32 mouse cellular contexts compared by ENCODE assay signal in genomic region chrX:57373543-57373942, GRCm38 (mm10). TPM values are rescaled to one million over a fixed set of nuclear protein-coding genes. Genes with fewer than 3 reads are reported as not detected.
DNase-seq lines count a peak whose midpoint lies in the region; ATAC-seq and TF ChIP-seq lines count a peak whose summit lies in the region.
"Had no signal": no experiment of that assay in that cellular context is flagged by ENCODE, and none has a peak within 500 bp of the region (broad histone marks: within the 10 kb centered on the region; RNA-seq: fewer than 3 reads in every experiment).

No protein-coding gene starts in this region.

- ATAC-seq in liver, embryonic 12.5 days: peak; percentile 99
- ATAC-seq in megakaryocyte progenitor cell, adult 5-6 weeks (replicated peaks; ENCODE audit: poor library complexity): peak; percentile 36; the same call in 1 of the 2 replicates
- ATAC-seq: CD4-positive, CD25-positive, alpha-beta regulatory T cell, adult 4 months; forebrain, embryonic 14.5 days; hindbrain, embryonic 16.5 days; intestine, embryonic 16.5 days; Patski had no signal

- no peak overlapping the region for H3K4me3 ChIP-seq in heart, embryonic 10.5 days
- H3K4me3 ChIP-seq in bone marrow macrophage, adult 2 months (ENCODE audit: insufficient read depth, low read length): no peak overlapping the region
- H3K4me3 ChIP-seq in liver, embryonic 12.5 days: no peak overlapping the region; the same call in 1 of the 2 replicates
- H3K4me3 ChIP-seq: embryonic facial prominence, embryonic 10.5 days; gastrocnemius, adult 2 months; limb, embryonic 13.5 days; stomach, embryonic 15.5 days had no signal

- peak overlapping the region; percentile 53 for H3K4me2 ChIP-seq in liver, embryonic 12.5 days
- H3K4me2 ChIP-seq: limb, embryonic 13.5 days; lung, embryonic 14.5 days; midbrain, embryonic 11.5 days; stomach, embryonic 15.5 days had no signal

- peaks cover 16% of the 10 kb centered on the region; the same call in 1 of the 2 replicates for H3K36me3 ChIP-seq in heart, embryonic 10.5 days
- H3K36me3 ChIP-seq in liver, embryonic 12.5 days: peaks cover 23% of the 10 kb centered on the region
- H3K36me3 ChIP-seq: stomach, embryonic 15.5 days had no signal

- H3K27ac ChIP-seq in heart, embryonic 10.5 days: no peak overlapping the region; the same call in 1 of the 2 replicates
- H3K27ac ChIP-seq in bone marrow macrophage, adult 2 months (ENCODE audit: insufficient read depth, low read depth, low read length): peak overlapping the region; percentile 40
- H3K27ac ChIP-seq in liver, embryonic 12.5 days: peak overlapping the region; percentile 88
- H3K27ac ChIP-seq: embryonic facial prominence, embryonic 10.5 days; gastrocnemius, adult 2 months; limb, embryonic 13.5 days; stomach, embryonic 15.5 days had no signal

- TF ChIP-seq POLR2A in bone marrow macrophage, adult 2 months (IDR thresholded peaks at IDR 0.05; ENCODE audit: borderline replicate concordance, low read depth, low read length): no peak

- no peaks in the 10 kb centered on the region for H3K4me1 ChIP-seq in heart, embryonic 10.5 days
- H3K4me1 ChIP-seq in bone marrow macrophage, adult 2 months (ENCODE audit: control insufficient read depth, insufficient read depth, low read length): peaks cover 9% of the 10 kb centered on the region
- H3K4me1 ChIP-seq in liver, embryonic 12.5 days: peaks cover 39% of the 10 kb centered on the region
- H3K4me1 ChIP-seq: embryonic facial prominence, embryonic 10.5 days; limb, embryonic 13.5 days; stomach, embryonic 15.5 days had no signal

- 87% methylated on average over 2 of the region's 2 CpGs for WGBS in heart, embryonic 10.5 days
- 40% methylated on average over 2 of the region's 2 CpGs for WGBS in liver, embryonic 12.5 days (ENCODE audit: insufficient replicate concordance)

- no peaks in the 10 kb centered on the region for H3K27me3 ChIP-seq in heart, embryonic 10.5 days (ENCODE audit: insufficient read depth, poor library complexity, severe bottlenecking)
- no peaks in the 10 kb centered on the region for H3K27me3 ChIP-seq in liver, embryonic 12.5 days (replicated peaks)
- H3K27me3 ChIP-seq: limb, embryonic 13.5 days; stomach, embryonic 15.5 days had no signal

- peak overlapping the region; percentile 48 for H3K9ac ChIP-seq in liver, embryonic 12.5 days
- H3K9ac ChIP-seq: limb, embryonic 13.5 days; lung, embryonic 14.5 days; stomach, embryonic 15.5 days had no signal

- peak; percentile 75 for DNase-seq in heart, embryonic 10.5 days (ENCODE audit: low spot score)
- DNase-seq in heart, postnatal 36 days: no peak
- DNase-seq in right cerebral cortex, adult 2 months (ENCODE audit: low spot score in 2 of 2): no peak
- DNase-seq in embryo, embryonic 10 days (ENCODE audit: low spot score): no peak
- DNase-seq: cerebellum, adult 9-10 months; gastrocnemius, adult 2 months; lung, embryonic 14.5 days; right cerebral cortex, adult 18-20 months; thymus, postnatal 4 days had no signal

- no peak for TF ChIP-seq CTCF in bone marrow macrophage, adult 2 months (IDR thresholded peaks at IDR 0.05; ENCODE audit: low read depth, low read length)

- no peaks in the 10 kb centered on the region for H3K9me3 ChIP-seq in heart, embryonic 10.5 days
- no peaks in the 10 kb centered on the region for H3K9me3 ChIP-seq in liver, embryonic 12.5 days (replicated peaks)
- H3K9me3 ChIP-seq: embryonic facial prominence, embryonic 10.5 days; limb, embryonic 13.5 days; stomach, embryonic 15.5 days had no signal

- intact Hi-C loops in heart, postnatal 36 days (cut with DNase I): no loop called here

RNA-seq across cellular contexts. Expression of gene Rbmx, which starts 19.3 kb away (rescaled TPM):
- 91.9 and 97.7 TPM in 2 replicates for polyA plus RNA-seq in heart, embryonic 10.5 days (2016; fragmentation: Nextera tagmentation; extraction: Ambion mirVana)
- total RNA-seq in heart, postnatal 36 days (2021): 10 to 100 TPM; 22.2 to 28.4 TPM
- 22.9 and 24.8 TPM in 2 replicates for polyA plus RNA-seq in bone marrow macrophage, adult 2 months (2012; ENCODE audit: insufficient read depth, insufficient read length, missing spikeins)
- 36.4 and 37.2 TPM in 2 replicates for polyA plus RNA-seq in liver, embryonic 12.5 days (2016; fragmentation: Nextera tagmentation; extraction: Ambion mirVana)
- total RNA-seq in megakaryocyte progenitor cell, adult 5-6 weeks (2015): 85.0 and 92.6 TPM in 2 replicates
- total RNA-seq in megakaryocyte progenitor cell, adult 5-6 weeks (2017): 60.8 and 87.4 TPM in 2 replicates

RNA-seq across cellular contexts. Expression of gene Arhgef6, which starts 35.0 kb away (rescaled TPM):
- polyA plus RNA-seq in heart, embryonic 10.5 days (2016; fragmentation: Nextera tagmentation; extraction: Ambion mirVana): 10.7 and 18.9 TPM in 2 replicates
- total RNA-seq in heart, postnatal 36 days (2021): 10 to 100 TPM; 61.0 to 62.6 TPM
- polyA plus RNA-seq in bone marrow macrophage, adult 2 months (2012; ENCODE audit: insufficient read depth, insufficient read length, missing spikeins): 210 and 233 TPM in 2 replicates
- 4.5 and 5.7 TPM in 2 replicates for polyA plus RNA-seq in liver, embryonic 12.5 days (2016; fragmentation: Nextera tagmentation; extraction: Ambion mirVana)
- 162 and 166 TPM in 2 replicates for total RNA-seq in megakaryocyte progenitor cell, adult 5-6 weeks (2015)
- total RNA-seq in megakaryocyte progenitor cell, adult 5-6 weeks (2017): 108 and 110 TPM in 2 replicates

RNA-seq across cellular contexts. Expression of gene Gm364, which starts 35.4 kb away (rescaled TPM):
- not detected in 2 replicates for polyA plus RNA-seq in heart, embryonic 10.5 days (2016; fragmentation: Nextera tagmentation; extraction: Ambion mirVana)
- not detected for total RNA-seq in heart, postnatal 36 days (2021)
- polyA plus RNA-seq in bone marrow macrophage, adult 2 months (2012; ENCODE audit: insufficient read depth, insufficient read length, missing spikeins): not detected in 2 replicates
- not detected in 2 replicates for polyA plus RNA-seq in liver, embryonic 12.5 days (2016; fragmentation: Nextera tagmentation; extraction: Ambion mirVana)
- total RNA-seq in megakaryocyte progenitor cell, adult 5-6 weeks (2015): not detected in 2 replicates
- total RNA-seq in megakaryocyte progenitor cell, adult 5-6 weeks (2017): not detected in 2 replicates
- total RNA-seq: adrenal gland, adult 18-20 months; common myeloid progenitor, adult 5-6 weeks; gastrocnemius, adult 2 months; hematopoietic stem cell, adult 5-6 weeks; layer of hippocampus, adult 8-10 months; left cerebral cortex, postnatal 14 days; midbrain, postnatal 0 days had no signal
- polyA plus RNA-seq: CD4-positive, CD25-positive, alpha-beta regulatory T cell, adult 4 months; embryonic facial prominence, embryonic 10.5 days; frontal cortex, adult 2 months; gonadal fat pad, adult 2 months; heart, embryonic 16.5 days; hindbrain, embryonic 16.5 days; intestine, embryonic 16.5 days; kidney, embryonic 14.5 days; limb, embryonic 13.5 days; lung, embryonic 14.5 days; midbrain, embryonic 11.5 days; midbrain, postnatal 0 days; neural tube, embryonic 14.5 days; Patski; stomach, embryonic 15.5 days had no signal

Comparison
In these comparisons a context has a peak if more than half of its experiments do, and no peak if none do; other contexts are left out.
1. RNA of gene Arhgef6, which starts 35.0 kb away (polyA plus RNA-seq): 210 to 233 TPM in bone marrow macrophage, adult 2 months; 10.7 to 18.9 TPM in heart, embryonic 10.5 days and 4.5 to 5.7 TPM in liver, embryonic 12.5 days; every median in the first group is over 10 times any median in the second.